In genomic region chr11:113510249-113510648, GRCm38 (mm10) we compare ENCODE assay signal across 28 mouse cellular contexts.
DNase-seq lines count a peak whose midpoint lies in the region; TF ChIP-seq lines count a peak whose summit lies in the region.
"Had no signal": no experiment of that assay in that cellular context is flagged by ENCODE, and none has a peak within 500 bp of the region (broad histone marks: within the 10 kb centered on the region; RNA-seq: fewer than 3 reads in every experiment).

No protein-coding gene starts in this region.

- DNase-seq in heart, embryonic 10.5 days (ENCODE audit: low spot score) = no peak
- no peak for DNase-seq in heart, postnatal 10 days
- peak; percentile 14 for DNase-seq in lung, postnatal 10 days
- no peak for DNase-seq in lung, postnatal 4 days
- peak; percentile 23 for DNase-seq in thymus, adult 2 months
- peak; percentile 19 to 54 for DNase-seq in thymus, postnatal 36 days
- no peak for DNase-seq in left cerebral cortex, adult 11 months (ENCODE audit: low spot score)
- no peak for DNase-seq in heart, adult 18-20 months
- DNase-seq: adrenal gland, postnatal 25 days; cerebellum, adult 8-10 months; embryo, embryonic 11 days; gastrocnemius, adult 2 months; gastrocnemius, postnatal 36 days; heart, adult 2 months; kidney, adult 9 months; kidney, postnatal 10 days; lung, postnatal 36 days; right cerebral cortex, postnatal 14 days had no signal

- peak overlapping the region; percentile 73; the same call in 1 of the 2 replicates for H3K27ac ChIP-seq in heart, embryonic 10.5 days
- H3K27ac ChIP-seq in thymus, adult 2 months (ENCODE audit: control insufficient read depth, insufficient read depth, low read length) = peak overlapping the region; percentile 18; the same call in 1 of the 2 replicates
- H3K27ac ChIP-seq: embryonic facial prominence, embryonic 12.5 days; forebrain, embryonic 15.5 days; gastrocnemius, adult 2 months; heart, adult 2 months; hindbrain, embryonic 12.5 days; limb, embryonic 13.5 days; lung, embryonic 15.5 days; midbrain, embryonic 12.5 days; stomach, embryonic 15.5 days had no signal

- no peak for TF ChIP-seq POLR2A in thymus, adult 2 months (IDR thresholded peaks at IDR 0.05; ENCODE audit: control insufficient read depth, extremely low read depth, insufficient read depth, low read length, poor library complexity)

- no peaks in the 10 kb centered on the region for H3K27me3 ChIP-seq in heart, embryonic 10.5 days (ENCODE audit: insufficient read depth, poor library complexity, severe bottlenecking)
- no peaks in the 10 kb centered on the region for H3K27me3 ChIP-seq in thymus, adult 2 months (ENCODE audit: control insufficient read depth, insufficient read depth, low read length)
- H3K27me3 ChIP-seq: embryonic facial prominence, embryonic 12.5 days; forebrain, embryonic 15.5 days; hindbrain, embryonic 12.5 days; limb, embryonic 13.5 days; liver, embryonic 15.5 days; lung, embryonic 15.5 days; megakaryocyte, embryonic 14.5 days; midbrain, embryonic 12.5 days; stomach, embryonic 15.5 days had no signal

- TF ChIP-seq CTCF in thymus, adult 2 months (IDR thresholded peaks at IDR 0.05; ENCODE audit: borderline replicate concordance, control insufficient read depth, extremely low read depth, insufficient read depth, low read length, poor library complexity) = no peak

- peaks cover 40% of the 10 kb centered on the region for H3K4me1 ChIP-seq in heart, embryonic 10.5 days
- peaks cover 20% of the 10 kb centered on the region for H3K4me1 ChIP-seq in thymus, adult 2 months (replicated peaks; ENCODE audit: control insufficient read depth, insufficient read depth, low read length)
- H3K4me1 ChIP-seq: lung, embryonic 15.5 days had no signal

- WGBS in heart, embryonic 10.5 days = 78% methylated on average over 7 of the region's 7 CpGs
- 17% methylated on average over 7 of the region's 7 CpGs for whole genome bisulfite sequencing in thymus, adult 2 months

- no peak overlapping the region for H3K4me3 ChIP-seq in heart, embryonic 10.5 days
- no peak overlapping the region for H3K4me3 ChIP-seq in thymus, adult 2 months (ENCODE audit: control insufficient read depth, insufficient read depth, low read length)
- H3K4me3 ChIP-seq: embryonic facial prominence, embryonic 12.5 days; forebrain, embryonic 15.5 days; gastrocnemius, adult 2 months; heart, adult 2 months; hindbrain, embryonic 12.5 days; limb, embryonic 13.5 days; liver, embryonic 15.5 days; lung, embryonic 15.5 days; midbrain, embryonic 12.5 days; myocyte; stomach, embryonic 15.5 days had no signal

- intact Hi-C loops in heart, postnatal 10 days (cut with DNase I) = no loop called here

- H3K36me3 ChIP-seq in heart, embryonic 10.5 days = no peaks in the 10 kb centered on the region
- no peaks in the 10 kb centered on the region for H3K36me3 ChIP-seq in thymus, adult 2 months (ENCODE audit: control insufficient read depth, insufficient read depth, low read length)
- H3K36me3 ChIP-seq: embryonic facial prominence, embryonic 12.5 days; forebrain, embryonic 15.5 days; hindbrain, embryonic 12.5 days; limb, embryonic 13.5 days; liver, embryonic 15.5 days; lung, embryonic 15.5 days; midbrain, embryonic 12.5 days; stomach, embryonic 15.5 days had no signal

- no peaks in the 10 kb centered on the region for H3K9me3 ChIP-seq in heart, embryonic 10.5 days
- H3K9me3 ChIP-seq: embryonic facial prominence, embryonic 12.5 days; forebrain, embryonic 15.5 days; hindbrain, embryonic 12.5 days; limb, embryonic 13.5 days; liver, embryonic 15.5 days; lung, embryonic 15.5 days; midbrain, embryonic 12.5 days; stomach, embryonic 15.5 days had no signal

Comparison
In these comparisons a context has a peak if more than half of its experiments do, and no peak if none do; other contexts are left out.
1. DNase-seq: peak in lung, postnatal 10 days (single experiment), thymus, adult 2 months (single experiment) and thymus, postnatal 36 days (2 of 2); none in heart, embryonic 10.5 days (single experiment), heart, postnatal 10 days (0 of 2), lung, postnatal 4 days (0 of 2), left cerebral cortex, adult 11 months (single experiment) and heart, adult 18-20 months (0 of 2).